Mouse (Mus musculus) adipocyte (in vitro differentiated cells): ENCODE results near the gene Cdk11b.
A peak's percentile ranks its signal among the peaks of the same experiment; 100 is the strongest.

ENCODE experiments used
- DNase-seq: peaks from one replicate; pipeline ENCODE4 v3.0.0-alpha.2; 2016; ENCODE audit warnings: low spot score

Cdk11b gene

GRCm38 (mm10) chr4:155624338-155625291 is at the start of gene Cdk11b:
Gene Cdk11b (plus strand): TSS chr4:155624854.
- peak; percentile 99 for DNase-seq

- no peak for DNase-seq
Measured at GRCm38 (mm10) chr4:155574931-155575330, 49.7 kb upstream of the Cdk11b start.

GRCm38 (mm10) chr4:155575521-155575920 is 49.1 kb upstream of the Cdk11b start:
- no peak for DNase-seq

GRCm38 (mm10) chr4:155577132-155577531 is 47.5 kb upstream of the Cdk11b start:
- no peak for DNase-seq

- DNase-seq: no peak
Measured at GRCm38 (mm10) chr4:155577741-155578140, 46.9 kb upstream of the Cdk11b start.

GRCm38 (mm10) chr4:155578336-155579125 is 46.1 kb upstream of the Cdk11b start:
- DNase-seq: peak; percentile 86

GRCm38 (mm10) chr4:155580420-155580819 is 44.2 kb upstream of the Cdk11b start:
- peak; percentile 57 for DNase-seq

- peak; percentile 73 for DNase-seq
Measured at GRCm38 (mm10) chr4:155582279-155582905, 42.3 kb upstream of the Cdk11b start.

DNA sequence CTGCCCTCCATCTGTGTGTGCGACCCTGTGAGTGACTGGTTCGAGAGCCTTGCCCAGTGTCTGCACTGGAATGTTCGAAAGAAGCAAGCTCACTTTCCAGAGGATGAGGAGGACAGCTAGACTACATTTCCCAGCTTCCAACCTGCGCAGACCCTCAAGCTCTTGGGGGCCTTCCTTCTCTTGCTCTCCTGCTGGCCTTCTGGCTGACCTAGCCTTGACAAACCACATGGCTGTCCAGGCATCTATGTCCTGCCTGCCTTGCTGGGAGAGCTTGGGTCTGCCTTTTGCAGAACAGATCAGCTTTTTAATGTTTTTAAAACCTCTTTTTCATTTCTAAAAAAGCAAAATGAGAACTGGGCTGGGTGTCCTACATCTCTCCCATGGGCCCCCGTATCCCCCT is 35.3 kb upstream of the Cdk11b start:
- DNase-seq: no peak

DNA sequence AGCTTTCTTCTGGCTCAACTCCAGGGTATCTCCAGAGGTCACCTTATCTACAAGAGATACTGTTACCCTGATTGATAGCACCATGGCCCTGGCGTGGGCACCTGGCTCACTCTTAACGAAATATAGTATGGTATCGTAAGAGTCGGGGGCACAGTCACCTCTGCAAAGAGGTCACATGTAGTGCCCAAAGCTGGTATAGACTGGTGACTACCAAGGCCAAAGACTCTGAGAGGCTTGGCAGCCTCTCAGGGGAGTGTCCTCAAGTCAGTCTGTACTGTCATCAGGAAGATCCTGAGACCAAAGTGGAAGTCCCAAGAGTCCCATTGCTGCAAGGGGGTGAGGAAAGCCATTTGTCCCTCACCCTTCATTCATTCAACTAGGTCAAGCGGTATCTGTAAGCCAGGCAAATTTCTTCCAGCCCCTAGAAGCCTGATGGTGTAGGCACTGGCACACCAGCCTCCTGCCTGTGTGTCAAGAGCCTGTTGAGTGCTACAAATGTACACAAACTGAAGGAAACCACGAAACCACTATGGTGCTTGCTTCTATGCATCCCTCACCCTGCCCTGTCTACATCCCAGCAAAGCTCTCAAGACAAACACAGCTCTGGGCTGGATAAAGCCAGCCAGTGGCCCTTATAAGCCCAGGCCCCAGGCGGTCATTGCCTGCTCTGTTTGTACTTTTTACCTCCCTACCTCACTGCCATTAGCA is 33.5 kb upstream of the Cdk11b start:
- DNase-seq: peak; percentile 42

DNA sequence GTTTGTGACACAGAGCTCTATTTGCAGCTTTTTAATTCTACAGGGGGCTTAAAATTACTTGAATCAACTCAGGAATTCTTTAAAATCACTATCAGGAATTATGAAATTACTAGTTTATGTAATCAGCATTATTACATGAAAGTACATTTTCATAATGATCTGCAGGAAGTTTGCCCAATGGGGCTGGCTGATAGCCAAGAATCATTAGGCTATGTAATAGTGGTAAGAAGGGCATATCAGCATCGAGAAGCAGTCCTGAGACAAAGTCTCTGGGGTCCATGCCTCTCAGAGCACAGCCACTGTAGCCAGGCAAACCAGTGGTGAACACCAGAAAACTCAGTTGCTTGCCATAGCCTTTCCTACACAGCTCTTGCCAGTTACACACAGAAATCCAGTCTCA is 30.9 kb upstream of the Cdk11b start:
- no peak for DNase-seq

- DNase-seq: no peak
Measured at GRCm38 (mm10) chr4:155595777-155596176, 28.9 kb upstream of the Cdk11b start.

DNA sequence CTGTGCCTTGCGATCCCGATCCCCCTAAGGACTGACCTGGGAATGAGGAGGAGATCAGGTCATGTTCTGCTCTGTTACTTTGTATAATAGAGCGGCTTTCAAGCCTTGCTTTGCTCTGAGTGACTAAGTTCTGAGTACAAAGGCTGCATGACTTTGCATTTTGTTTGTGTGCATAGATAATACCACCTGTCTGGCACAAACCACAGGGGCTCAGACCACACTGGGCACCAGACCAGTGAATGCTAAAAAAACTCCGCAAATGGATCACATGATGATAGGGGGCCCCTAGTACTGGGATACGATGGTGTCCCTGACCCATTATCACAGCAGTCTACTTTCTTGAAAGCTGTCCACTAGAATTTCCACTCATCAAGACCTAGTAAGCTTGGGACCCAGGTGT is 28.0 kb upstream of the Cdk11b start:
- DNase-seq: no peak

GRCm38 (mm10) chr4:155598536-155598935 is 26.1 kb upstream of the Cdk11b start:
- DNase-seq: no peak

DNA sequence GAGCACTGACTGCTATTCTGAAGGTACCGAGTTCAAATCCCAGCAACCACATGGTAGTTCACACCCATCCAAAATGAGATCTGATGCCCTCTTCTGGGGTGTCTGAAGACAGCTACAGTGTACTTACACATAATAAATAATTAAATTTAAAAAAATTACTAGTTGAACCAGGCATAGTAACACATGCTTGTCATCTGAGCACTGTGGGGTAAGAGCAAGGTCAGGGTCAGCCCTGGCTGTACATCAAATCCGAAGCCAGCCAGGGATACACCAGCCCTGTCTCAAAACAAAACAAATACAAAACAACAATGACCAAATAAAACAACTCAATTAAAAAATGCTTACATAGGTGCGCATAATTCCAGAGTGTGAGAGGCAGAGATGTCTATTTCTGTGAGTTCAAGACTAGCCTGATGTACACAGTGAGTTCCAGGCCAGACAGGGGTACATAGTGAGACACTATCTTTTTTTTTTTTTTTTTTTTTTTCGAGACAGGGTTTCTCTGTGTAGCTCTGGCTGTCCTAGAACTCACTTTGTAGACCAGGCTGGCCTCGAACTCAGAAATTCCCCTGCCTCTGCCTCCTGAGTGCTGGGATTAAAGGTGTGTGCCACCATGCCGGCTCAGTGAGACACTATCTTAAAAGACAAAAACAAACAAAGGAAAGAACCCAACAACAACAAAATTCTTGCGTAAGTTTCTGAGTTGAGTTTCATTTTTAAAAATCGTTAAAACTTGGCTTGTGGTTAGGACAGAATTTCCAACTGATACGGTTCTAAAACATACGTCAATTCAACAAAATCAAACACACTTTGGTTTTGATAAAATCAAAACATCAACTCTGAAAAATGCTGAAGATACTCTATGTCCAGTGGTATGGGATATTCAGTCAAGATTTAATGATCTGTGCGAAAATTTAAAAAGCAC is 24.5 kb upstream of the Cdk11b start:
- DNase-seq: peak; percentile 40

- peak; percentile 92 for DNase-seq
Measured at GRCm38 (mm10) chr4:155601091-155601996, 23.3 kb upstream of the Cdk11b start, which contains the start of gene Slc35e2. Gene Slc35e2 (plus strand): TSS chr4:155601416.

GRCm38 (mm10) chr4:155601997-155602456 is 22.6 kb upstream of the Cdk11b start:
- DNase-seq: no peak

- no peak for DNase-seq
Measured at GRCm38 (mm10) chr4:155602753-155603152, 21.9 kb upstream of the Cdk11b start.

- DNase-seq: no peak
Measured at GRCm38 (mm10) chr4:155603801-155604200, 20.9 kb upstream of the Cdk11b start.
